Mouse (Mus musculus): ENCODE results near the gene Padi6. TPM values are rescaled to one million over a fixed set of nuclear protein-coding genes. Genes with fewer than 3 reads are reported as not detected.
A peak's percentile ranks its signal among the peaks of the same experiment; 100 is the strongest.

Padi6 gene
- polyA plus RNA-seq, 1 experiment from 2014 or later: not detected

DNA sequence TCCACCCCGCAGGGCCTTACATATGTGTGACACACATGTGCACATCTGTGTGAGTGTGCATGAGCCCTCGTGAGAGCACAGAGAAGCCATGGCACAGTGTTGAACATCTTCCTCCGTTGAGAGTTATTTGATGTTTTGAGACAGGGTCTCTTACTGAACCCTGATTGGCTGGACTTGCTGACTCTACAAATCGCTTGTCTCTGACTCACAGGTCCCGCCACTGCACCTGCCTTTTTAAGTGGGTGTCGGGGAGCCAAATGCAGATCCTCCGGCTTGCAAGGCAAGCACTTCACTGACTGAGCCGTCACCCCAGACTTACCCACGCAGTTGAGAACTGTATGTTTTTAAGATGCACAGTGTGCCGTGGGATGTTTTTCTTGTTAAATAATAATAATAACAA is 33.4 kb upstream of the Padi6 start:
- WGBS (ENCODE audit: insufficient replicate concordance): 71% methylated on average over 10 of the region's 10 CpGs
- ATAC-seq (ENCODE audit: low read depth): no peak

DNA sequence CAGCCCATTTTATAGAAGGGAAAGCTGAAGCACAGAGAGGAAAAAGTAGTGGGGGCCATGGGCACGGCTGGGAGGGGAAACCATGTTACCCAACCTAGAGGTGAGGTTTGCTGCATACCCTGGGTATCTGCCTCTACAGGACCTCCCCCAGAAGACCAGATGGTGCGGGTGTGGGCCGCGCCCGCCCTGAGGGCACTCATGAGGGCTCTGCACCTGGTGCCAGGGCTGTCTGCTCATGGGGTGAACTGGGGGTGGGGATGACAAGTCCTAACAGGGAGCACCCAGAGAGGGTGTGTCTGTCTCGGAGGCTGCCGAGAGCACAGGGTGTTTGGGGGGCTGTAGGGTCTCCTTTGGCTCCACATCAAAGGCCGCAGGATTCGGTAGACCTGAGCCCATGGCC is 32.5 kb upstream of the Padi6 start:
- WGBS (ENCODE audit: insufficient replicate concordance): 72% methylated on average over 9 of the region's 9 CpGs
- ATAC-seq (ENCODE audit: low read depth): no peak

More for the DNA sequence above, 33.4 kb upstream of the Padi6 start:
- H3K9me3 ChIP-seq (replicated peaks): no peaks in the 10 kb centered on the region
- peaks cover 14% of the 10 kb centered on the region for H3K4me1 ChIP-seq (replicated peaks)
- no peak for DNase-seq
- H3K4me3 ChIP-seq (replicated peaks): no peak overlapping the region
- H3K27me3 ChIP-seq: no peaks in the 10 kb centered on the region
- no peak overlapping the region for H3K27ac ChIP-seq
- H3K9ac ChIP-seq: no peak overlapping the region
- H3K4me2 ChIP-seq: no peak overlapping the region
- H3K36me3 ChIP-seq: no peaks in the 10 kb centered on the region

DNA sequence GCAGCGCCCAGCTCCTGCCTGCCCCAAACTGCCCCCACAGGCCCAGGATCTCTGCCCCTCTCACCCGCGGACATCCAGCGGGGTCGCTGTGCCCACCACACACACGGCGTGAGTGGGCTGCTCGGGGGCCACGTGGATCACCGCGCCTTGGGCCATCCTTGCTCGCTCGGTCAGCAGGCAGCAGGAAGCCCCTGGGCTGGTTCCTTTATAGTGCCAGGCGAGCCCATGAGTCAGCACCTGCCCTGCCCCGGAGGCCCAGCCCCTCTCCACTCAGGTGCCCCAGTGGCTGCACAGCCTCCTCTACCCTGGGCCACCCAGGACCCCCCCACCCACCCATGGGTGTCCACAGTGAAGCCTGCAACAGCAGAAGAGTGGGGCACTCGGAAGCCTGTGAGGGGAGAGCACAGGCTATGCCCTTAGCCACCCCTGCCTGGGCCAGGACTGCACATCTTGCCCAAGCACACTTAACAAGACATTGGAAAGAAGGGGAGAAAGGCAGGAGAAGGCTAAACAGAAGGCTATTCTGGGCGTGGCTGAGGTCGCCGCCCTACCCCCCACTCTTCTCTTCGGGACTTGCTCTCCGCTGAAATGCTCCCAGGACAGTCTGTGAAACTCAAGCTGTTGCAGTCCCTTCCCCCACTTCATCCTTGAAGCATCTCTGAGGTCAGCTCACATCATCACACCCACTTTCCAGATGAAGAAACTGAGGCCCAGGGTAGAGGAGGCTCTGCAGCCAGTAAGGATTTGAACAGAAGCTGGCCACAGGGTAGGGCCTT is 31.8 kb upstream of the Padi6 start, which contains the start of gene Padi4:
Padi4 (minus strand) TSS at position 212 of the 776 bp plus-strand sequence.
- Histone ChIP-seq H3K27me3 (no peaks in the 10 kb centered on the region), H3K9ac (no peak within 1 kb of the TSS), H3K4me1 (replicated peaks) (peaks cover 20% of the 10 kb centered on the region), H3K4me3 (replicated peaks) (no peak within 1 kb of the TSS), H3K4me2 (no peak within 1 kb of the TSS), H3K27ac (no peak within 1 kb of the TSS), H3K9me3 (replicated peaks) (no peaks in the 10 kb centered on the region), H3K36me3 (no peaks in the 10 kb centered on the region)
- no peak for ATAC-seq (ENCODE audit: low read depth)
- no peak for DNase-seq
- WGBS (ENCODE audit: insufficient replicate concordance): 75% methylated on average over 21 of the region's 21 CpGs

More for the DNA sequence above, 32.5 kb upstream of the Padi6 start:
- Histone ChIP-seq H3K4me3 (replicated peaks) (no peak overlapping the region), H3K36me3 (no peaks in the 10 kb centered on the region), H3K4me1 (replicated peaks) (peaks cover 15% of the 10 kb centered on the region), H3K9me3 (replicated peaks) (no peaks in the 10 kb centered on the region), H3K27me3 (no peaks in the 10 kb centered on the region), H3K4me2 (no peak overlapping the region), H3K27ac (no peak overlapping the region), H3K9ac (no peak overlapping the region)
- no peak for DNase-seq

DNA sequence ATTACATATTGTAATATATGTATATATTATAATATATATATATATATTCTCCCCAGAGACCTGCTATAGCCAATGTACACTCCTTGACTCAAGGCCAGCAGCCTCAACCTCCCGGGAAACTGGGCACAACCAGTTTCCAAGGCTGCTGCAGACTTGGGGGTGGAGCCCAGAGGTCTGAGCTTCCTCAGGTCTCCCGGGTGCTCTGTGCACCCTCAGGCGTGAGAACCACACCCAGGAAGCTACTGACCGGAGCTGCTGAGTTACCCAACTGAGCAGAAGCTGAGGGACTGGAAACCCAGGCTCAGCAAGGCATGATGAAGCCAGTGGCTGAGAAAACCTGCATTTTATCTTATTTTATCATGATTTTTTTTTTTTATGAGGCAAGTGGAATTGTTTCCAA is 28.6 kb upstream of the Padi6 start:
- Histone ChIP-seq H3K27ac (no peak overlapping the region), H3K9me3 (replicated peaks) (no peaks in the 10 kb centered on the region), H3K9ac (no peak overlapping the region), H3K4me3 (replicated peaks) (no peak overlapping the region), H3K27me3 (0 out of 2 replicates have a peak, but pooled peaks cover 3% of the 10 kb centered on the region), H3K36me3 (no peaks in the 10 kb centered on the region), H3K4me2 (no peak overlapping the region), H3K4me1 (replicated peaks) (peaks cover 24% of the 10 kb centered on the region)
- WGBS (ENCODE audit: insufficient replicate concordance): 8% methylated on average over 4 of the region's 4 CpGs
- no peak for ATAC-seq (ENCODE audit: low read depth)
- DNase-seq: no peak

DNA sequence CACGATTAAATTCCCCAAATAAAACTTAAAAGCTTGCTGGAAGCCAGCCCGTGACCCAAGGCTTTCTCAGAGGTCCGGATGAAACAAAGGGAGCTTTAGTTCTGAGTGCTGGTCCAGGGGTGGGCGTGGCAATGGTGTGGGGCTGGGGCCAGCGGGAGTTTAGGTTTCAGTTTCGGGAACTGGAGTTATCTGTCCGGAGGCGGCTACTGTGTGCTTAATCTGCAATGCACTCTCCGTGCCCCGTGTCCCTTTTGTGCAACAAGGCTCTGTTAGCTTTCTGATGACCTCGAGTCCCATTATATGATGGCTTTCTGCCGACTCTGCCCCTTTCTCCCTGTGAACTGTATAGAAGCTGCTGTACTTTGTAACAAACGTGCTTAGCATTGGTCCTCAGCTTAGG is 28.0 kb upstream of the Padi6 start:
- Histone ChIP-seq H3K4me3 (replicated peaks) (peak overlapping the region; percentile 32), H3K4me1 (replicated peaks) (peaks cover 24% of the 10 kb centered on the region), H3K9ac (0 out of 2 replicates have a peak overlapping the region, but pooled peaks have one; percentile 9), H3K27ac (peak overlapping the region; percentile 43; the same call in 1 of the 2 replicates), H3K9me3 (replicated peaks) (no peaks in the 10 kb centered on the region), H3K36me3 (no peaks in the 10 kb centered on the region), H3K27me3 (0 out of 2 replicates have a peak, but pooled peaks cover 3% of the 10 kb centered on the region), H3K4me2 (peak overlapping the region; percentile 57)
- 7% methylated on average over 13 of the region's 13 CpGs for WGBS (ENCODE audit: insufficient replicate concordance)
- ATAC-seq (ENCODE audit: low read depth) (peak; percentile 58), DNase-seq (no peak)

DNA sequence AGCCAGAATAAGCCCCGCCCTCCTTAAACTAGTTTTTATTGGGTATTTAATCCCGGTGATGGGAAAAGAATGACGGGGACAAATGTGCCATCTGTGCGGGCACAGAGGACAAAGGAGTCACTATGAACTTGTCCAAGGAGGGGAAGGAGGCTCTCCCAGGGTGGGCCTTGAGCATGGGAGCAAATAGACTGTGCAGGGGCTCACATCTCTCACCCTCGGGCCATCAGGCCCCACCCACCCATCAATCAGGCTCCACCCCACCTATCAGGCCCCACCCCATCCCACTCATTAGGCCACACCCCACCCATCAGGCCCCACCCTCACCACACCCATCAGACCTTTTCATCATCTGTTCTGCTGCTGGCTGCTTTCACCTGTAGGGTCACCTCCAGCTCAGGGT is 26.5 kb upstream of the Padi6 start:
- 62% methylated on average over 5 of the region's 5 CpGs for WGBS (ENCODE audit: insufficient replicate concordance)
- H3K27ac ChIP-seq: no peak overlapping the region
- no peak for ATAC-seq (ENCODE audit: low read depth)
- H3K4me2 ChIP-seq: no peak overlapping the region
- no peak overlapping the region for H3K9ac ChIP-seq
- no peak overlapping the region for H3K4me3 ChIP-seq (replicated peaks)
- H3K27me3 ChIP-seq: 0 out of 2 replicates have a peak, but pooled peaks cover 3% of the 10 kb centered on the region
- no peaks in the 10 kb centered on the region for H3K36me3 ChIP-seq
- peaks cover 24% of the 10 kb centered on the region for H3K4me1 ChIP-seq (replicated peaks)
- no peak for DNase-seq
- H3K9me3 ChIP-seq (replicated peaks): no peaks in the 10 kb centered on the region

DNA sequence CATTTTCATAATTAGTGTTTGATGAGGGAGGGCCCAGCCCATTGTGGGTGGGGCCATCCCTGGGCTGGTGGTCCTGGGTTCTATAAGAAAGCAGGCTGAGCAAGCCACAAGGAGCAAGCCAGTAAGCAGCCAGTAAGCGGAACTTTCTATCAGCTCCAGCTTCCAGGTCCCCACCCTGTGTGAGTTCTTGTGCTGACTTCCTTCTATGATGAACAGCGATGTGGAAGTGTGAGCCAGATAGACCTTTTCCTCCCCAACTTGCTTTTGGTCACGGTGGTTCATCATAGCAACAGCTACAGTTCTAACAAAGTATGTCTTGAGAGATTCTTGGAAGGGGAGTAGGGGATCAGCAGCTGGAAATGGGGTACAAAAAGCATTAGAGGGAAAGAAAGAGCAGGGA is 23.5 kb upstream of the Padi6 start:
- DNase-seq: no peak
- Histone ChIP-seq H3K4me1 (replicated peaks) (peaks cover 19% of the 10 kb centered on the region), H3K4me2 (no peak overlapping the region), H3K36me3 (no peaks in the 10 kb centered on the region), H3K27ac (no peak overlapping the region), H3K9ac (no peak overlapping the region), H3K4me3 (replicated peaks) (no peak overlapping the region), H3K9me3 (replicated peaks) (no peaks in the 10 kb centered on the region), H3K27me3 (0 out of 2 replicates have a peak, but pooled peaks cover 3% of the 10 kb centered on the region)
- ATAC-seq (ENCODE audit: low read depth): no peak
- 31% methylated on average over 3 of the region's 3 CpGs for WGBS (ENCODE audit: insufficient replicate concordance)

DNA sequence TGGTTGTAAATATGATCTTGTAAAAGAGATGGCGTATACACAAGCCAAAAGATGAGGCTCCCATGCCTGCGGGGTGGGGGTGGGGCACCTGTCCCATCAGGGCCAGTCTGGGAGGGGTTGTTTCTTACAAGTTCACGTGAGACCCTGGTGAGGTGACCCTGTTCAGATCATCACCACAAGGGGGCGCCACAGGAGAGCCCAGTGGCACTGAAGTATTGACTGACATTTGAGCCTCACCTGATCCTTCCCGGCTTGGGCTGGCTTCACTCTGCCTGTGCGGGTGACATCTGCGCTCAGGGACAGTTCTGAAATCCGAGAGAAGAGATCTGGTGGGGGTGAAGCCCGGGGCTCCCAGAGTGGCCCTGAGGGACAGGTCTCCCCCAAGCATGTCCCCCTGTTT is 20.7 kb upstream of the Padi6 start:
- no peaks in the 10 kb centered on the region for H3K36me3 ChIP-seq
- H3K27me3 ChIP-seq: 0 out of 2 replicates have a peak, but pooled peaks cover 3% of the 10 kb centered on the region
- H3K27ac ChIP-seq: no peak overlapping the region
- WGBS (ENCODE audit: insufficient replicate concordance): 12% methylated on average over 9 of the region's 9 CpGs
- ATAC-seq (ENCODE audit: low read depth) (no peak), DNase-seq (peak; percentile 32)
- no peak overlapping the region for H3K4me2 ChIP-seq
- H3K4me3 ChIP-seq (replicated peaks): no peak overlapping the region
- no peak overlapping the region for H3K9ac ChIP-seq
- H3K4me1 ChIP-seq (replicated peaks): peaks cover 3% of the 10 kb centered on the region; the same call in 1 of the 2 replicates
- H3K9me3 ChIP-seq (replicated peaks): no peaks in the 10 kb centered on the region

DNA sequence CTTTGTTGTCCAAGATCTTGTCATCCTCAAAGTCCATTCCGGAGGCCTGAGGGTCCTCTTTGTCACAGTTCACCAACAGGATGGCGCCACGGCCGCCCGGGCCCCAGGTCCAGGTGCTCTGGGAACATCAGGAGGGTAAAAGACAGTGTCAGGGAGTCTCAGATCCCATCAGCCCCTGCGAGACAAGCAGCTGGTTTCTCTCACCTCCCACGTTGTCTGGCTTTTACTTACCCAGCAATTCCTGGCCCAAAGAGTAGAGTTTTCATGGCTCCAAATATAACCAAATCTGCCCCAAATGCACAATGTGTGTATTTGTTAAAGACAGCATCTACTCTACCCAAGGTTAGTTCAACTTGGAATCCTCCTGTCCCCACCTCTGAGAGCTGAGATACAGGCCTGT is 19.2 kb upstream of the Padi6 start:
- Histone ChIP-seq H3K4me2 (no peak overlapping the region), H3K36me3 (no peaks in the 10 kb centered on the region), H3K9ac (no peak overlapping the region), H3K4me3 (replicated peaks) (no peak overlapping the region), H3K27me3 (no peaks in the 10 kb centered on the region), H3K4me1 (replicated peaks) (peaks cover 3% of the 10 kb centered on the region; the same call in 1 of the 2 replicates), H3K9me3 (replicated peaks) (no peaks in the 10 kb centered on the region), H3K27ac (no peak overlapping the region)
- DNase-seq (no peak), ATAC-seq (ENCODE audit: low read depth) (no peak)
- 72% methylated on average over 7 of the region's 7 CpGs for WGBS (ENCODE audit: insufficient replicate concordance)

DNA sequence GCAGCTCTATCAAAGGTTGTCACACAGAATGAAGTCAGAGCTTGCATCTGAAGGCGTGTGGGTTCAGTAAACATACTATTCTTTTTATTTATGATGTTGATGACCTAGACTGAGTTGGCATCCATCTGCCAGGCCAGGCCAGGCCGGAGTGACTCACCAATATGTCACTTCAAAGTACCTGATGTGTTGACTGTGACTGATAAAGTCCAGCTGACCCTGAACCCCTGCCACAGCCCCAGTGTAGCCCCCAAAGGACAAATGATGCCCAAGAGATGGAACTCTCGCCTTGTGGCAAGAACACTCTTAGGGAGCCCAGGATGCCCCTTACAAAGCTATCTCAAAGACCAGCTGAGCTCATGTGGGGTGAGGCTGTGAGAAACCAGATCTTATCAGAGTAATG is 13.4 kb upstream of the Padi6 start:
- no peak overlapping the region for H3K9ac ChIP-seq
- no peak overlapping the region for H3K4me2 ChIP-seq
- H3K4me3 ChIP-seq (replicated peaks): no peak overlapping the region
- H3K9me3 ChIP-seq (replicated peaks): no peaks in the 10 kb centered on the region
- H3K36me3 ChIP-seq: no peaks in the 10 kb centered on the region
- no peaks in the 10 kb centered on the region; the same call in 1 of the 2 replicates for H3K27me3 ChIP-seq
- DNase-seq: no peak
- H3K27ac ChIP-seq: no peak overlapping the region
- no peak for ATAC-seq (ENCODE audit: low read depth)
- WGBS (ENCODE audit: insufficient replicate concordance): 47% methylated on average over 3 of the region's 3 CpGs
- H3K4me1 ChIP-seq (replicated peaks): no peaks in the 10 kb centered on the region

DNA sequence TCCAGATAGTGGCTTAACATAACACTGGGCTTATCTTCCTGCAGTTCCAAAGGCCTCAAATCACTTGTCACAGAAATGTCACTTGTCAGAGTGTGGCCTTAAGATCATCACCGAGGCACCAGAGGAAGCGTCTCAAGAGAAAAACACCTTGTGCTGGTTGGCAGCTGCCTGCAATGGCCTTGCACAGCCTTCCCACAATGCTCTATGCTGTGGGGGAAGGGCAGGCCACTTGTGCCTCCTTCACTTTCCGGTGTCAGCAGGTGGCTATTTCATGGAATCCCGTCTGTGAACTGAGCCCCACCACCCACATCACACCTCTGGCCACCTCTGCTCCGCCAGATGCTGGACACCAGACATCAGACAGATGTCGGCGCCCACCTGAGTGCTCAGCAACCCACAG is 10.9 kb upstream of the Padi6 start:
- 47% methylated on average over 7 of the region's 7 CpGs for WGBS (ENCODE audit: insufficient replicate concordance)
- Histone ChIP-seq H3K27ac (no peak overlapping the region), H3K9me3 (replicated peaks) (no peaks in the 10 kb centered on the region), H3K9ac (no peak overlapping the region), H3K4me2 (no peak overlapping the region), H3K27me3 (no peaks in the 10 kb centered on the region; the same call in 1 of the 2 replicates), H3K36me3 (no peaks in the 10 kb centered on the region), H3K4me1 (replicated peaks) (peaks cover 8% of the 10 kb centered on the region), H3K4me3 (replicated peaks) (no peak overlapping the region)
- DNase-seq (no peak), ATAC-seq (ENCODE audit: low read depth) (no peak)

DNA sequence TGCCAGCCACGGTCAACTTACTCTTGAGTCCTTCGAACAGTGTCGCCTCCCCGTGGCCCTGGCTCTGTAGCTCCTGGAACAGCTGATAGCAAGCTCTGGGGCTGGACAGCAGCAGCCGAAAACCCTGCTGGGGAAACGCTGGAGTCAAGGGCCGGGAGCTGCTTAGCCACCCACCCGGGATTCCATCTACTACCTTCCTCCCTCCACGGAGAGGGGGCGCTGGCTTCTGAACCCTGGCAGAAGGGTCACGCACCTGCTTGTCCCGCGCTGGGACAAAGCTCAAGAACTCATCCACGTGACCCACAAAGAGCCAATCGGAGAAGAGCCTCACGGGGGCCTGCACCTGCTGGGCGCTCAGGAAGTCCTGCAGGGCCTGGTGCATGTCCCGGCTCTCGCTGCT is 7.9 kb upstream of the Padi6 start:
- Histone ChIP-seq H3K9ac (no peak overlapping the region), H3K36me3 (no peaks in the 10 kb centered on the region), H3K27ac (no peak overlapping the region), H3K9me3 (replicated peaks) (no peaks in the 10 kb centered on the region), H3K27me3 (peaks cover 12% of the 10 kb centered on the region), H3K4me3 (replicated peaks) (peak overlapping the region; percentile 26), H3K4me1 (replicated peaks) (peaks cover 11% of the 10 kb centered on the region), H3K4me2 (peak overlapping the region; percentile 50)
- no peak for DNase-seq
- WGBS (ENCODE audit: insufficient replicate concordance): 10% methylated on average over 19 of the region's 19 CpGs
- peak; percentile 52 for ATAC-seq (ENCODE audit: low read depth)

All from liver, embryonic 13.5 days (tissue).